Mouse (Mus musculus): ENCODE data around the gene Rasgrp4.

DNA sequence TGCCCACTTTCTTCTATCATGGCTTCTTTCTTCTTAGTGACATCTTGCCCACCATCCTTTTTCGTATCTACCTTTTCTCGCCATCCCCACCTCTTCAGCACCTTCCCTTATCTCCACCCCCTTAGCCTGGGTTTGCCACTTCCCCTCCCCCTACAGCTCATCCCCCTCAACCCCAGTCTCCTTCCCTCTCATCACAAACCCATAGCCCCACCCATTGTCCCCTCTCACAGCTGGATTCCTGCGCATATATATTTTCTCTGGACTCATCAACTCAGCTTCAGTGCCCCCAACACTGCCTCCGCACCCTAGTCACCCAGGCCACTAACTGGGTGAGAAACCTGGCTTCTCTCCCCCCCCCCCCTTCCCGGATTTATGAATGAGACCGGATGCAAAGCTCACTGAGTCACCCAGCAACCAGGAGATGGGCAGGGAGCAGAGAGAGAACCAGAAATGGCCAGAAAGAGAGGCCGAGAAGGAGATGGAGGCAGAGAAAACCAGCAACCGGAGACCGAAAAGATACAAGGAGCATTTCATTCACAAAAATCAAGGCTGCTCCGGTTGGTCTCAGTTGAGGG, 33.6 kb downstream of the Rasgrp4 start:
- no peak for TF ChIP-seq FOSL1 (IDR thresholded peaks at IDR 0.05; ENCODE audit: insufficient read depth, low read length, poor library complexity, severe bottlenecking)
- no peak for TF ChIP-seq CTCF (IDR thresholded peaks at IDR 0.05; ENCODE audit: control insufficient read depth, insufficient read depth, insufficient read length)
- no peak for TF ChIP-seq MYOD1 (IDR thresholded peaks at IDR 0.05; ENCODE audit: control insufficient read depth, insufficient read length, low read depth)
- TF ChIP-seq MAX (IDR thresholded peaks at IDR 0.05), result no peak
- TF ChIP-seq USF1 (IDR thresholded peaks at IDR 0.05; ENCODE audit: low read depth), result no peak
